Mouse (Mus musculus) bone marrow macrophage, adult 2 months (primary cell): ENCODE data around the gene Uggt1.

Source experiments
- CTCF ChIP-seq: IDR thresholded peaks from 2 replicates; pipeline ENCODE4 v1.5.1; 2012; ENCODE audit warnings: low read depth, mild to moderate bottlenecking, low read length, moderate library complexity
- POLR2A ChIP-seq: IDR thresholded peaks from 2 replicates; pipeline ENCODE4 v1.6.1; 2012; ENCODE audit warnings: mild to moderate bottlenecking, low read depth, low read length, borderline replicate concordance

DNA sequence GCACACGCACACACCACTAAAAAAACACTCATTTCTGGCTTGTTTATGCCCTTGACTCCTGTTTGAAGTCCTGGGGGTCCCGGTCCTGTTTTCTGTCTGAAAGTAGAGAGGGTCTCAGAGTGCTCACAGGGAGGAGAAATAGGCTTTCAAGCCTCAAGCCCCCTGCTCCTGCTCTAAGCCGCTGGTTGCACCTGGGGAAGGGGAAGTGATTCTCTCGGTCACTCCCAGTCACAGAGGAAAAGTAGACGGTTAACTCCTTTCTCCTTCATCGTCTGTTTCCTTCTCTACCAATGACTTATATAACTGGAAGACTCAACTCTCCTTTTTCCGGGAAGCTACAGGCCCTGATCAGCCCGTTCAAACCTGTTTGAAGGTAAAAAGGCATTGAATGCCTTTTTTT lies 130.8 kb downstream of the Uggt1 start:
- TF ChIP-seq CTCF (no peak), POLR2A (no peak)
